Mouse (Mus musculus) kidney, embryonic 15.5 days (tissue): ENCODE results near the gene Ece2. TPM values are rescaled to one million over a fixed set of nuclear protein-coding genes. Genes with fewer than 3 reads are reported as not detected.

Experiments used
- ATAC-seq: fragments of 200-750 bp; cut with Nextera tagmentation; replicated peaks from 2 replicates; pipeline ENCODE4 v1.8.0; 2017; ENCODE audit warnings: moderate TSS enrichment; ENCODE audit not compliant: low FRiP score
- H3K27ac ChIP-seq: fragments of 300-500 bp; sonication (generic); 2 replicates; pipeline ENCODE4 v1.5.1; 2015; ENCODE audit warnings: mild to moderate bottlenecking, inconsistent platforms
- H3K27me3 ChIP-seq: fragments of 300-500 bp; sonication (generic); 2 replicates; pipeline ENCODE4 v1.6.1; 2015; ENCODE audit warnings: inconsistent platforms
- H3K36me3 ChIP-seq: fragments of 300-500 bp; sonication (generic); 2 replicates; pipeline ENCODE4 v1.6.1; 2015; ENCODE audit warnings: inconsistent platforms
- H3K4me1 ChIP-seq: fragments of 300-500 bp; sonication (generic); 2 replicates; pipeline ENCODE4 v1.6.1; 2015; ENCODE audit warnings: inconsistent platforms
- H3K4me2 ChIP-seq: fragments of 300-500 bp; sonication (generic); 2 replicates; pipeline ENCODE4 v1.6.1; 2015; ENCODE audit warnings: moderate library complexity, mild to moderate bottlenecking, inconsistent platforms
- H3K4me3 ChIP-seq: fragments of 300-500 bp; sonication (generic); replicated peaks from 2 replicates; pipeline ENCODE4 v1.5.1; 2015; ENCODE audit warnings: mild to moderate bottlenecking, inconsistent platforms
- H3K9ac ChIP-seq: fragments of 300-500 bp; sonication (generic); 2 replicates; pipeline ENCODE4 v1.6.1; 2015; ENCODE audit warnings: mild to moderate bottlenecking, inconsistent platforms
- H3K9me3 ChIP-seq: fragments of 300-500 bp; sonication (generic); replicated peaks from 2 replicates; pipeline ENCODE4 v1.6.1; 2016; ENCODE audit warnings: inconsistent platforms
- WGBS: fragments of 180-500 bp; shearing (Covaris S2); methylation state at CpG from one replicate; pipeline ENCODE4 v1.1.7; 2015; ENCODE audit warnings: mixed read lengths; 5-methylcytosine and 5-hydroxymethylcytosine counted together
- polyA plus RNA-seq: library from polyadenylated mRNA; unstranded; fragments of >200 nt; fragmentation: Nextera tagmentation; extraction: Ambion mirVana; gene quantifications from 2 replicates; pipeline ENCODE4 v1.2.1, GENCODE M21; 2015

Gene Ece2
- 4.0 TPM in 2 replicates for polyA plus RNA-seq

GRCm38 (mm10) chr16:20629731-20630634 lies at the start of gene Ece2:
Gene Ece2, plus strand, starts transcription at chr16:20629828.
- Histone ChIP-seq H3K4me2 (peak within 1 kb of the TSS; percentile 89), H3K9me3 (no peaks in the 10 kb centered on the region), H3K4me1 (peaks cover 13% of the 10 kb centered on the region), H3K27ac (no peak within 1 kb of the TSS), H3K27me3 (peaks cover 28% of the 10 kb centered on the region), H3K36me3 (no peaks in the 10 kb centered on the region), H3K9ac (peak within 1 kb of the TSS; percentile 57), H3K4me3 (peak within 1 kb of the TSS; percentile 56)
- peak; percentile 76 for ATAC-seq
- 7% methylated on average over 52 of the region's 54 CpGs for WGBS

GRCm38 (mm10) chr16:20589366-20589938 lies 40.2 kb upstream of the Ece2 start, which contains the start of gene Vwa5b2:
Gene Vwa5b2, plus strand, starts transcription at chr16:20589471.
- H3K9me3 ChIP-seq = no peaks in the 10 kb centered on the region
- H3K4me3 ChIP-seq = peak within 1 kb of the TSS; percentile 53
- peak; percentile 42 for ATAC-seq
- peak within 1 kb of the TSS; percentile 48 for H3K9ac ChIP-seq
- peaks cover 64% of the 10 kb centered on the region for H3K27me3 ChIP-seq
- H3K36me3 ChIP-seq = no peaks in the 10 kb centered on the region
- under 1% methylated on average over 24 of the region's 24 CpGs for whole genome bisulfite sequencing
- H3K4me2 ChIP-seq = peak within 1 kb of the TSS; percentile 97
- H3K27ac ChIP-seq = no peak within 1 kb of the TSS
- H3K4me1 ChIP-seq = peaks cover 26% of the 10 kb centered on the region

- ATAC-seq = peak; percentile 83
- H3K9ac ChIP-seq = peak overlapping the region; percentile 48
- no peaks in the 10 kb centered on the region for H3K9me3 ChIP-seq
- no peak overlapping the region for H3K27ac ChIP-seq
- peak overlapping the region; percentile 53 for H3K4me3 ChIP-seq
- H3K27me3 ChIP-seq = peaks cover 68% of the 10 kb centered on the region
- peak overlapping the region; percentile 97 for H3K4me2 ChIP-seq
- H3K36me3 ChIP-seq = no peaks in the 10 kb centered on the region
- under 1% methylated on average over 39 of the region's 39 CpGs for WGBS
- peaks cover 26% of the 10 kb centered on the region for H3K4me1 ChIP-seq
These were observed 39.5 kb upstream of the Ece2 start for GRCm38 (mm10) chr16:20589939-20590679.

- Histone ChIP-seq H3K4me1 (peaks cover 26% of the 10 kb centered on the region), H3K4me3 (peak overlapping the region; percentile 53), H3K9me3 (no peaks in the 10 kb centered on the region), H3K9ac (no peak overlapping the region), H3K36me3 (no peaks in the 10 kb centered on the region), H3K4me2 (peak overlapping the region; percentile 97), H3K27me3 (peaks cover 71% of the 10 kb centered on the region), H3K27ac (no peak overlapping the region)
- WGBS = 3% methylated on average over 17 of the region's 17 CpGs
- peak; percentile 31; the same call in 1 of the 2 replicates for ATAC-seq
These were observed 39.0 kb upstream of the Ece2 start for GRCm38 (mm10) chr16:20590680-20591038.

- H3K4me1 ChIP-seq = peaks cover 26% of the 10 kb centered on the region
- peak overlapping the region; percentile 97 for H3K4me2 ChIP-seq
- ATAC-seq = peak; percentile 30; the same call in 1 of the 2 replicates
- peak overlapping the region; percentile 53 for H3K4me3 ChIP-seq
- 4% methylated on average over 48 of the region's 48 CpGs for WGBS
- H3K27me3 ChIP-seq = peaks cover 71% of the 10 kb centered on the region
- no peak overlapping the region for H3K27ac ChIP-seq
- H3K9ac ChIP-seq = no peak overlapping the region
- H3K36me3 ChIP-seq = no peaks in the 10 kb centered on the region
- H3K9me3 ChIP-seq = no peaks in the 10 kb centered on the region
These were observed 38.4 kb upstream of the Ece2 start for GRCm38 (mm10) chr16:20591076-20591705.

- Histone ChIP-seq H3K4me2 (no peak overlapping the region), H3K27ac (no peak overlapping the region), H3K9ac (no peak overlapping the region), H3K36me3 (no peaks in the 10 kb centered on the region), H3K27me3 (peaks cover 49% of the 10 kb centered on the region), H3K4me1 (peaks cover 14% of the 10 kb centered on the region), H3K9me3 (no peaks in the 10 kb centered on the region), H3K4me3 (no peak overlapping the region)
- WGBS = 83% methylated on average over 7 of the region's 7 CpGs
- ATAC-seq = no peak
These were observed 34.5 kb upstream of the Ece2 start for GRCm38 (mm10) chr16:20595060-20595673.

- H3K4me1 ChIP-seq = peaks cover 8% of the 10 kb centered on the region
- H3K36me3 ChIP-seq = no peaks in the 10 kb centered on the region
- 92% methylated on average over 4 of the region's 4 CpGs for WGBS
- H3K4me2 ChIP-seq = no peak overlapping the region
- no peaks in the 10 kb centered on the region for H3K9me3 ChIP-seq
- no peak overlapping the region for H3K27ac ChIP-seq
- no peak for ATAC-seq
- no peak overlapping the region for H3K9ac ChIP-seq
- H3K27me3 ChIP-seq = peaks cover 44% of the 10 kb centered on the region
- no peak overlapping the region for H3K4me3 ChIP-seq
These were observed 33.9 kb upstream of the Ece2 start for GRCm38 (mm10) chr16:20595737-20596136.

GRCm38 (mm10) chr16:20596687-20597441 lies 32.8 kb upstream of the Ece2 start:
- Histone ChIP-seq H3K27ac (no peak overlapping the region), H3K9ac (no peak overlapping the region), H3K27me3 (peaks cover 32% of the 10 kb centered on the region), H3K4me1 (no peaks in the 10 kb centered on the region), H3K9me3 (no peaks in the 10 kb centered on the region), H3K4me3 (no peak overlapping the region), H3K4me2 (no peak overlapping the region), H3K36me3 (no peaks in the 10 kb centered on the region)
- WGBS = 38% methylated on average over 7 of the region's 7 CpGs
- no peak for ATAC-seq

- Histone ChIP-seq H3K4me3 (no peak overlapping the region), H3K36me3 (peaks cover 15% of the 10 kb centered on the region), H3K4me1 (no peaks in the 10 kb centered on the region), H3K27me3 (no peaks in the 10 kb centered on the region), H3K9ac (no peak overlapping the region), H3K27ac (no peak overlapping the region), H3K4me2 (no peak overlapping the region), H3K9me3 (no peaks in the 10 kb centered on the region)
- ATAC-seq = no peak
- 79% methylated on average over 5 of the region's 5 CpGs for WGBS
These were observed 29.1 kb upstream of the Ece2 start for GRCm38 (mm10) chr16:20600511-20600910.

- peaks cover 39% of the 10 kb centered on the region for H3K36me3 ChIP-seq
- H3K9me3 ChIP-seq = no peaks in the 10 kb centered on the region
- H3K4me1 ChIP-seq = peaks cover 9% of the 10 kb centered on the region
- no peak overlapping the region for H3K9ac ChIP-seq
- ATAC-seq = no peak
- no peak overlapping the region for H3K4me2 ChIP-seq
- H3K4me3 ChIP-seq = no peak overlapping the region
- no peaks in the 10 kb centered on the region for H3K27me3 ChIP-seq
- no peak overlapping the region for H3K27ac ChIP-seq
- WGBS = 80% methylated on average over 9 of the region's 9 CpGs
These were observed 24.9 kb upstream of the Ece2 start for GRCm38 (mm10) chr16:20604705-20605104.
